Mouse (Mus musculus) midbrain, embryonic 13.5 days (tissue): ENCODE data around the gene Gprin3. TPM values are rescaled to one million over a fixed set of nuclear protein-coding genes. Genes with fewer than 3 reads are reported as not detected.

Experiments used
- ATAC-seq: fragments of 200-750 bp; cut with Nextera tagmentation; 2 replicates; pipeline ENCODE4 v1.8.0; 2017; ENCODE audit warnings: mild to moderate bottlenecking, moderate TSS enrichment, moderate library complexity
- H3K27ac ChIP-seq: fragments of 300-500 bp; sonication (generic); 2 replicates; pipeline ENCODE4 v1.5.1; 2015; ENCODE audit warnings: inconsistent platforms, mild to moderate bottlenecking, moderate library complexity
- H3K27me3 ChIP-seq: fragments of 300-500 bp; sonication (generic); 2 replicates; pipeline ENCODE4 v1.6.1; 2015; ENCODE audit warnings: mild to moderate bottlenecking, inconsistent platforms
- H3K36me3 ChIP-seq: fragments of 300-500 bp; sonication (generic); 2 replicates; pipeline ENCODE4 v1.6.1; 2015; ENCODE audit warnings: mild to moderate bottlenecking, inconsistent platforms
- H3K4me1 ChIP-seq: fragments of 300-500 bp; sonication (generic); replicated peaks from 2 replicates; pipeline ENCODE4 v1.6.1; 2015; ENCODE audit warnings: inconsistent platforms
- H3K4me2 ChIP-seq: fragments of 300-500 bp; sonication (generic); replicated peaks from 2 replicates; pipeline ENCODE4 v1.6.1; 2015; ENCODE audit warnings: moderate library complexity, mild to moderate bottlenecking, inconsistent platforms
- H3K4me3 ChIP-seq: fragments of 300-500 bp; sonication (generic); replicated peaks from 2 replicates; pipeline ENCODE4 v1.5.1; 2015; ENCODE audit warnings: mild to moderate bottlenecking, inconsistent platforms
- H3K9ac ChIP-seq: fragments of 300-500 bp; sonication (generic); replicated peaks from 2 replicates; pipeline ENCODE4 v1.6.1; 2015; ENCODE audit warnings: mild to moderate bottlenecking, inconsistent platforms
- H3K9me3 ChIP-seq: fragments of 300-500 bp; sonication (generic); 2 replicates; pipeline ENCODE4 v1.6.1; 2016; ENCODE audit warnings: mild to moderate bottlenecking, inconsistent platforms
- WGBS: fragments of 180-500 bp; shearing (Covaris S2); methylation state at CpG from one replicate; pipeline ENCODE4 v1.1.7; 2015; 5-methylcytosine and 5-hydroxymethylcytosine counted together
- polyA plus RNA-seq: library from polyadenylated mRNA; unstranded; fragments of >200 nt; fragmentation: Nextera tagmentation; extraction: Ambion mirVana; gene quantifications from 2 replicates; pipeline ENCODE4 v1.2.1, GENCODE M21; 2015

Gene Gprin3
- 1.8 and 2.2 TPM in 2 replicates for polyA plus RNA-seq

- peak within 1 kb of the TSS; percentile 88 for H3K4me2 ChIP-seq
- H3K27ac ChIP-seq, result peak within 1 kb of the TSS; percentile 70
- peak within 1 kb of the TSS; percentile 57 for H3K4me3 ChIP-seq
- no peaks in the 10 kb centered on the region for H3K27me3 ChIP-seq
- H3K4me1 ChIP-seq, result peaks cover 11% of the 10 kb centered on the region
- WGBS, result 8% methylated on average over 34 of the region's 34 CpGs
- peak; percentile 97 for ATAC-seq
- no peaks in the 10 kb centered on the region for H3K36me3 ChIP-seq
- no peaks in the 10 kb centered on the region for H3K9me3 ChIP-seq
- H3K9ac ChIP-seq, result peak within 1 kb of the TSS; percentile 79
Measured at GRCm38 (mm10) chr6:59425824-59426533, at the start of gene Gprin3. TSS of gene Gprin3 (minus strand) at chr6:59426294.

GRCm38 (mm10) chr6:59458861-59459260 is 32.8 kb upstream of the Gprin3 start:
- H3K9me3 ChIP-seq, result no peaks in the 10 kb centered on the region
- no peaks in the 10 kb centered on the region for H3K4me1 ChIP-seq
- H3K9ac ChIP-seq, result no peak overlapping the region
- H3K4me3 ChIP-seq, result no peak overlapping the region
- no peak overlapping the region for H3K4me2 ChIP-seq
- H3K36me3 ChIP-seq, result no peaks in the 10 kb centered on the region
- no peaks in the 10 kb centered on the region for H3K27me3 ChIP-seq
- no peak for ATAC-seq
- H3K27ac ChIP-seq, result no peak overlapping the region

- Histone ChIP-seq H3K36me3 (no peaks in the 10 kb centered on the region), H3K27me3 (no peaks in the 10 kb centered on the region), H3K4me3 (no peak overlapping the region), H3K27ac (no peak overlapping the region), H3K9ac (no peak overlapping the region), H3K4me1 (no peaks in the 10 kb centered on the region), H3K9me3 (no peaks in the 10 kb centered on the region), H3K4me2 (no peak overlapping the region)
- no peak for ATAC-seq
- WGBS, result 86% methylated on average over 1 of the region's 1 CpGs
Measured at GRCm38 (mm10) chr6:59456116-59456515, 30.0 kb upstream of the Gprin3 start.

- Histone ChIP-seq H3K4me2 (no peak overlapping the region), H3K9ac (no peak overlapping the region), H3K9me3 (no peaks in the 10 kb centered on the region), H3K4me3 (no peak overlapping the region), H3K27me3 (no peaks in the 10 kb centered on the region), H3K36me3 (no peaks in the 10 kb centered on the region), H3K27ac (no peak overlapping the region), H3K4me1 (no peaks in the 10 kb centered on the region)
- no peak for ATAC-seq
- WGBS, result 90% methylated on average over 3 of the region's 3 CpGs
Measured at GRCm38 (mm10) chr6:59451348-59451747, 25.3 kb upstream of the Gprin3 start.

- no peak overlapping the region for H3K4me2 ChIP-seq
- no peak overlapping the region for H3K9ac ChIP-seq
- no peaks in the 10 kb centered on the region for H3K9me3 ChIP-seq
- H3K4me3 ChIP-seq, result no peak overlapping the region
- no peak for ATAC-seq
- H3K36me3 ChIP-seq, result no peaks in the 10 kb centered on the region
- no peak overlapping the region for H3K27ac ChIP-seq
- no peaks in the 10 kb centered on the region for H3K27me3 ChIP-seq
- H3K4me1 ChIP-seq, result no peaks in the 10 kb centered on the region
- 88% methylated on average over 3 of the region's 3 CpGs for WGBS
Measured at GRCm38 (mm10) chr6:59445101-59445503, 19.0 kb upstream of the Gprin3 start.

GRCm38 (mm10) chr6:59435906-59436305 is 9.8 kb upstream of the Gprin3 start:
- Histone ChIP-seq H3K4me3 (no peak overlapping the region), H3K4me1 (no peaks in the 10 kb centered on the region), H3K36me3 (no peaks in the 10 kb centered on the region), H3K4me2 (no peak overlapping the region), H3K27ac (no peak overlapping the region), H3K9me3 (no peaks in the 10 kb centered on the region), H3K9ac (no peak overlapping the region), H3K27me3 (no peaks in the 10 kb centered on the region)
- 63% methylated on average over 3 of the region's 3 CpGs for whole genome bisulfite sequencing
- ATAC-seq, result no peak

GRCm38 (mm10) chr6:59433116-59433515 is 7.0 kb upstream of the Gprin3 start:
- H3K4me2 ChIP-seq, result no peak overlapping the region
- no peaks in the 10 kb centered on the region for H3K27me3 ChIP-seq
- H3K27ac ChIP-seq, result no peak overlapping the region
- no peak overlapping the region for H3K9ac ChIP-seq
- H3K4me1 ChIP-seq, result no peaks in the 10 kb centered on the region
- no peak for ATAC-seq
- no peak overlapping the region for H3K4me3 ChIP-seq
- no peaks in the 10 kb centered on the region for H3K9me3 ChIP-seq
- no peaks in the 10 kb centered on the region for H3K36me3 ChIP-seq
- 85% methylated on average over 1 of the region's 1 CpGs for WGBS

GRCm38 (mm10) chr6:59426534-59426885 is 416 bp upstream of the Gprin3 start:
- peaks cover 11% of the 10 kb centered on the region for H3K4me1 ChIP-seq
- H3K27me3 ChIP-seq, result no peaks in the 10 kb centered on the region
- ATAC-seq, result no peak
- peak overlapping the region; percentile 88 for H3K4me2 ChIP-seq
- peak overlapping the region; percentile 70 for H3K27ac ChIP-seq
- H3K9me3 ChIP-seq, result no peaks in the 10 kb centered on the region
- peak overlapping the region; percentile 79 for H3K9ac ChIP-seq
- 41% methylated on average over 3 of the region's 3 CpGs for WGBS
- H3K4me3 ChIP-seq, result peak overlapping the region; percentile 57
- no peaks in the 10 kb centered on the region for H3K36me3 ChIP-seq

GRCm38 (mm10) chr6:59424871-59425740 is 988 bp downstream of the Gprin3 start:
- peak overlapping the region; percentile 57; the same call in 1 of the 2 replicates for H3K4me3 ChIP-seq
- ATAC-seq, result no peak
- no peak overlapping the region for H3K9ac ChIP-seq
- H3K27ac ChIP-seq, result no peak overlapping the region
- no peaks in the 10 kb centered on the region for H3K27me3 ChIP-seq
- H3K9me3 ChIP-seq, result no peaks in the 10 kb centered on the region
- H3K4me2 ChIP-seq, result peak overlapping the region; percentile 88; the same call in 1 of the 2 replicates
- no peaks in the 10 kb centered on the region for H3K36me3 ChIP-seq
- H3K4me1 ChIP-seq, result peaks cover 11% of the 10 kb centered on the region
- 72% methylated on average over 10 of the region's 10 CpGs for WGBS

- H3K4me1 ChIP-seq, result peaks cover 11% of the 10 kb centered on the region
- 58% methylated on average over 1 of the region's 1 CpGs for WGBS
- H3K4me2 ChIP-seq, result no peak overlapping the region
- no peak overlapping the region for H3K27ac ChIP-seq
- H3K4me3 ChIP-seq, result no peak overlapping the region
- H3K9ac ChIP-seq, result no peak overlapping the region
- no peaks in the 10 kb centered on the region for H3K9me3 ChIP-seq
- no peaks in the 10 kb centered on the region for H3K36me3 ChIP-seq
- no peak for ATAC-seq
- no peaks in the 10 kb centered on the region for H3K27me3 ChIP-seq
Measured at GRCm38 (mm10) chr6:59423836-59424235, 2.3 kb downstream of the Gprin3 start.

- peak; percentile 60; the same call in 1 of the 2 replicates for ATAC-seq
- Histone ChIP-seq H3K4me3 (no peak overlapping the region), H3K9ac (no peak overlapping the region)
Measured at GRCm38 (mm10) chr6:59419264-59419663, 6.8 kb downstream of the Gprin3 start.

GRCm38 (mm10) chr6:59418659-59419058 is 7.4 kb downstream of the Gprin3 start:
- H3K4me1 ChIP-seq, result no peaks in the 10 kb centered on the region
- 71% methylated on average over 2 of the region's 2 CpGs for WGBS
- ATAC-seq, result no peak
- H3K27ac ChIP-seq, result no peak overlapping the region
- H3K9ac ChIP-seq, result no peak overlapping the region
- H3K4me2 ChIP-seq, result no peak overlapping the region
- no peaks in the 10 kb centered on the region for H3K36me3 ChIP-seq
- no peaks in the 10 kb centered on the region for H3K27me3 ChIP-seq
- H3K9me3 ChIP-seq, result no peaks in the 10 kb centered on the region
- no peak overlapping the region for H3K4me3 ChIP-seq

More at GRCm38 (mm10) chr6:59419264-59419663, 6.8 kb downstream of the Gprin3 start:
- WGBS, result 55% methylated on average over 3 of the region's 3 CpGs
- H3K4me2 ChIP-seq, result no peak overlapping the region
- no peaks in the 10 kb centered on the region for H3K36me3 ChIP-seq
- no peak overlapping the region for H3K27ac ChIP-seq
- no peaks in the 10 kb centered on the region for H3K4me1 ChIP-seq
- H3K27me3 ChIP-seq, result no peaks in the 10 kb centered on the region
- no peaks in the 10 kb centered on the region for H3K9me3 ChIP-seq
